Mouse (Mus musculus): ENCODE results near the gene Utp6.

GRCm38 (mm10) chr11:79973626-79974476, 11.7 kb upstream of the Utp6 start:
- TF ChIP-seq CTCF (IDR thresholded peaks at IDR 0.05; ENCODE audit: low read depth, low read length) (no peak), TAL1 (conservative IDR thresholded peaks at IDR 0.05; ENCODE audit: low read depth, low read length) (no peak)

All from G1E (cell line).